Mouse (Mus musculus): Measurements from ENCODE around the gene Map2k6. TPM values are rescaled to one million over a fixed set of nuclear protein-coding genes. Genes with fewer than 3 reads are reported as not detected.

Gene Map2k6
- polyA plus RNA-seq, 1 experiment: 10.7 TPM

GRCm38 (mm10) chr11:110448726-110449161 lies 49.8 kb downstream of the Map2k6 start:
- DNase-seq (ENCODE audit: extremely low spot score in 1 of 2, low spot score in 1 of 2): no peak

- no peak for DNase-seq (ENCODE audit: extremely low spot score in 1 of 2, low spot score in 1 of 2)
Observed at GRCm38 (mm10) chr11:110449183-110449582, 50.3 kb downstream of the Map2k6 start.

- no peak for DNase-seq (ENCODE audit: extremely low spot score in 1 of 2, low spot score in 1 of 2)
Observed at GRCm38 (mm10) chr11:110450091-110450757, 51.3 kb downstream of the Map2k6 start.

GRCm38 (mm10) chr11:110450758-110451121 lies 51.8 kb downstream of the Map2k6 start:
- no peak for DNase-seq (ENCODE audit: extremely low spot score in 1 of 2, low spot score in 1 of 2)

GRCm38 (mm10) chr11:110451590-110451989 lies 52.7 kb downstream of the Map2k6 start:
- no peak for DNase-seq (ENCODE audit: extremely low spot score in 1 of 2, low spot score in 1 of 2)

- DNase-seq (ENCODE audit: extremely low spot score in 1 of 2, low spot score in 1 of 2): no peak
Observed at GRCm38 (mm10) chr11:110453445-110454154, 54.7 kb downstream of the Map2k6 start.

GRCm38 (mm10) chr11:110457441-110457912 lies 58.6 kb downstream of the Map2k6 start:
- DNase-seq (ENCODE audit: extremely low spot score in 1 of 2, low spot score in 1 of 2): no peak

- DNase-seq (ENCODE audit: extremely low spot score in 1 of 2, low spot score in 1 of 2): no peak
Observed at GRCm38 (mm10) chr11:110460480-110460879, 61.6 kb downstream of the Map2k6 start.

- no peak for DNase-seq (ENCODE audit: extremely low spot score in 1 of 2, low spot score in 1 of 2)
Observed at GRCm38 (mm10) chr11:110461560-110462331, 62.8 kb downstream of the Map2k6 start.

GRCm38 (mm10) chr11:110462975-110463578 lies 64.2 kb downstream of the Map2k6 start:
- no peak for DNase-seq (ENCODE audit: extremely low spot score in 1 of 2, low spot score in 1 of 2)

- no peak for DNase-seq (ENCODE audit: extremely low spot score in 1 of 2, low spot score in 1 of 2)
Observed at GRCm38 (mm10) chr11:110463801-110464200, 64.9 kb downstream of the Map2k6 start.

- DNase-seq (ENCODE audit: extremely low spot score in 1 of 2, low spot score in 1 of 2): no peak
Observed at GRCm38 (mm10) chr11:110469054-110469453, 70.1 kb downstream of the Map2k6 start.

- DNase-seq (ENCODE audit: extremely low spot score in 1 of 2, low spot score in 1 of 2): peak in 1 of 2 experiments; percentile 50
Observed at GRCm38 (mm10) chr11:110470561-110471273, 71.8 kb downstream of the Map2k6 start.

- DNase-seq (ENCODE audit: extremely low spot score in 1 of 2, low spot score in 1 of 2): no peak
Observed at GRCm38 (mm10) chr11:110471362-110471761, 72.4 kb downstream of the Map2k6 start.

GRCm38 (mm10) chr11:110472078-110472477 lies 73.2 kb downstream of the Map2k6 start:
- no peak for DNase-seq (ENCODE audit: extremely low spot score in 1 of 2, low spot score in 1 of 2)

GRCm38 (mm10) chr11:110473495-110473894 lies 74.6 kb downstream of the Map2k6 start:
- DNase-seq (ENCODE audit: extremely low spot score in 1 of 2, low spot score in 1 of 2): no peak

- no peak for DNase-seq (ENCODE audit: extremely low spot score in 1 of 2, low spot score in 1 of 2)
Observed at GRCm38 (mm10) chr11:110476361-110477151, 77.6 kb downstream of the Map2k6 start.

GRCm38 (mm10) chr11:110477961-110478869 lies 79.3 kb downstream of the Map2k6 start:
- no peak for DNase-seq (ENCODE audit: extremely low spot score in 1 of 2, low spot score in 1 of 2)
